In the genomic region with DNA sequence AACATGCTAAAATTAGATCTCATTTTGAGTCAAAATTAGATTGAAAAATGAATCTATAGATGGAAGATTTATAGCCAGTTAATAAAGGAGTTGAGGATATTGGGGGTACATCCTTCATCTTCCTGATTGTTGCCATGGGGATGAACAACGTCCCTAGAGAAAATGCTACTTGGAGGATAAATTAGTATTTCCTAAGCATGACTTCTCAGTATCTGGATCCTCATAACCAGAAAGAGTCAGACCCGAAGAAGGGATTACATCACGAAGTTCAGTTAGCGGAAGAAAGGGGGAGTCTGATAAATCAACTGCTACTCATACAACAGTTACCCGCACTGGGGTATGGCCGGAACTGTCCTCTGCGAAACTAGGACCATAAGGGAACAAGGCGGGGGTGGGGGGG, we compare ENCODE assay signal across 9 mouse cellular contexts. TPM values are rescaled to one million over a fixed set of nuclear protein-coding genes. Genes with fewer than 3 reads are reported as not detected.
DNase-seq lines count a peak whose midpoint lies in the region; ATAC-seq lines count a peak whose summit lies in the region.
"Had no signal": no experiment of that assay in that cellular context is flagged by ENCODE, and none has a peak within 500 bp of the region (broad histone marks: within the 10 kb centered on the region; RNA-seq: fewer than 3 reads in every experiment).

No protein-coding gene starts in this region.

- no peak for DNase-seq in heart, postnatal 36 days
- peak; percentile 36 for DNase-seq in NIH3T3 (ENCODE audit: low read depth)
- no peak for DNase-seq in thymus, postnatal 0 days (ENCODE audit: low spot score)
- DNase-seq in right cerebral cortex, postnatal 4 days, result no peak
- DNase-seq in yolk sac, embryonic 10.5 days (ENCODE audit: low spot score), result no peak

- H3K4me3 ChIP-seq in heart, embryonic 12.5 days, result peak overlapping the region; percentile 94
- peak overlapping the region; percentile 91 for H3K4me3 ChIP-seq in hindbrain, embryonic 16.5 days (ENCODE audit: low read length)
- H3K4me3 ChIP-seq in midbrain, embryonic 12.5 days, result peak overlapping the region; percentile 88; the same call in 1 of the 2 replicates

- no peak for ATAC-seq in heart, embryonic 12.5 days (ENCODE audit: insufficient number of reproducible peaks, low FRiP score)
- no peak for ATAC-seq in hindbrain, embryonic 16.5 days
- peak; percentile 34; the same call in 1 of the 2 replicates for ATAC-seq in midbrain, embryonic 12.5 days (ENCODE audit: low FRiP score, low read depth)

- no peaks in the 10 kb centered on the region for H3K36me3 ChIP-seq in heart, embryonic 12.5 days
- no peaks in the 10 kb centered on the region for H3K36me3 ChIP-seq in hindbrain, embryonic 16.5 days (ENCODE audit: control insufficient read depth, insufficient read depth, low read length)
- H3K36me3 ChIP-seq in midbrain, embryonic 12.5 days, result no peaks in the 10 kb centered on the region

- H3K4me2 ChIP-seq in heart, embryonic 12.5 days, result peak overlapping the region; percentile 98
- H3K4me2 ChIP-seq in hindbrain, embryonic 16.5 days (ENCODE audit: low read length), result peak overlapping the region; percentile 80
- H3K4me2 ChIP-seq in midbrain, embryonic 12.5 days (replicated peaks), result peak overlapping the region; percentile 96

- peaks cover 23% of the 10 kb centered on the region for H3K4me1 ChIP-seq in heart, embryonic 12.5 days (replicated peaks)
- peaks cover 11% of the 10 kb centered on the region for H3K4me1 ChIP-seq in hindbrain, embryonic 16.5 days (ENCODE audit: control insufficient read depth, insufficient read depth, low read depth, low read length)
- H3K4me1 ChIP-seq in midbrain, embryonic 12.5 days, result peaks cover 16% of the 10 kb centered on the region

- no peaks in the 10 kb centered on the region for H3K27me3 ChIP-seq in heart, embryonic 12.5 days (replicated peaks)
- H3K27me3 ChIP-seq in hindbrain, embryonic 16.5 days (replicated peaks; ENCODE audit: control insufficient read depth, insufficient read depth, low read length), result no peaks in the 10 kb centered on the region
- H3K27me3 ChIP-seq in midbrain, embryonic 12.5 days, result peaks cover 6% of the 10 kb centered on the region; the same call in 1 of the 2 replicates

- H3K9me3 ChIP-seq in heart, embryonic 12.5 days (replicated peaks), result no peaks in the 10 kb centered on the region; the same call in 1 of the 2 replicates
- no peaks in the 10 kb centered on the region for H3K9me3 ChIP-seq in hindbrain, embryonic 16.5 days (ENCODE audit: control insufficient read depth, low read length)
- H3K9me3 ChIP-seq in midbrain, embryonic 12.5 days, result no peaks in the 10 kb centered on the region

- no peak overlapping the region for H3K9ac ChIP-seq in heart, embryonic 12.5 days
- no peak overlapping the region for H3K9ac ChIP-seq in hindbrain, embryonic 16.5 days (ENCODE audit: low read depth, low read length)
- no peak overlapping the region for H3K9ac ChIP-seq in midbrain, embryonic 12.5 days (replicated peaks)

- H3K27ac ChIP-seq in heart, embryonic 12.5 days (ENCODE audit: poor library complexity, severe bottlenecking), result no peak overlapping the region
- no peak overlapping the region for H3K27ac ChIP-seq in hindbrain, embryonic 16.5 days (ENCODE audit: low read depth, low read length)
- H3K27ac ChIP-seq in midbrain, embryonic 12.5 days (replicated peaks), result no peak overlapping the region

- intact Hi-C loops in heart, postnatal 36 days (cut with DNase I), result no loop called here

- WGBS in heart, embryonic 12.5 days, result 43% methylated on average over 8 of the region's 8 CpGs
- WGBS in hindbrain, embryonic 16.5 days, result 48% methylated on average over 8 of the region's 8 CpGs
- 59% methylated on average over 8 of the region's 8 CpGs for WGBS in midbrain, embryonic 12.5 days

RNA-seq across cellular contexts. Expression of a gene that starts 0.4 kb away (rescaled TPM):
- polyA plus RNA-seq in heart, embryonic 12.5 days (2016; fragmentation: Nextera tagmentation; extraction: Ambion mirVana), result not detected in 2 replicates
- total RNA-seq in heart, postnatal 36 days (2021), result not detected
- not detected in 2 replicates for polyA plus RNA-seq in hindbrain, embryonic 16.5 days (2015; fragmentation: Nextera tagmentation; extraction: Ambion mirVana)
- not detected in 2 replicates for polyA plus RNA-seq in midbrain, embryonic 12.5 days (2016; fragmentation: Nextera tagmentation; extraction: Ambion mirVana)
- polyA plus RNA-seq in thymus, postnatal 0 days (2015; fragmentation: Nextera tagmentation; extraction: Ambion mirVana), result not detected in 2 replicates
- total RNA-seq: heart, postnatal 25 days had no signal

RNA-seq across cellular contexts. Expression of a gene that starts 0.6 kb away (rescaled TPM):
- polyA plus RNA-seq in heart, embryonic 12.5 days (2016; fragmentation: Nextera tagmentation; extraction: Ambion mirVana), result 13.8 and 14.9 TPM in 2 replicates
- 10 to 100 TPM; 11.9 to 12.5 TPM for total RNA-seq in heart, postnatal 36 days (2021)
- polyA plus RNA-seq in hindbrain, embryonic 16.5 days (2015; fragmentation: Nextera tagmentation; extraction: Ambion mirVana), result 26.5 and 33.2 TPM in 2 replicates
- 24.1 and 28.0 TPM in 2 replicates for polyA plus RNA-seq in midbrain, embryonic 12.5 days (2016; fragmentation: Nextera tagmentation; extraction: Ambion mirVana)
- 10.7 and 13.8 TPM in 2 replicates for polyA plus RNA-seq in thymus, postnatal 0 days (2015; fragmentation: Nextera tagmentation; extraction: Ambion mirVana)

RNA-seq across cellular contexts. Expression of a gene that starts 3.2 kb away (rescaled TPM):
- 0.80 and 1.0 TPM in 2 replicates for polyA plus RNA-seq in heart, embryonic 12.5 days (2016; fragmentation: Nextera tagmentation; extraction: Ambion mirVana)
- total RNA-seq in heart, postnatal 36 days (2021), result not detected
- polyA plus RNA-seq in hindbrain, embryonic 16.5 days (2015; fragmentation: Nextera tagmentation; extraction: Ambion mirVana), result 0.76 and 1.0 TPM in 2 replicates
- polyA plus RNA-seq in midbrain, embryonic 12.5 days (2016; fragmentation: Nextera tagmentation; extraction: Ambion mirVana), result 2.0 and 2.1 TPM in 2 replicates
- polyA plus RNA-seq in thymus, postnatal 0 days (2015; fragmentation: Nextera tagmentation; extraction: Ambion mirVana), result 0.62 and 1.2 TPM in 2 replicates
- total RNA-seq: heart, postnatal 25 days had no signal

RNA-seq across cellular contexts. Expression of a gene that starts 58.4 kb away (rescaled TPM):
- polyA plus RNA-seq in heart, embryonic 12.5 days (2016; fragmentation: Nextera tagmentation; extraction: Ambion mirVana), result 25.1 and 27.0 TPM in 2 replicates
- 10 to 100 TPM; 22.3 to 36.3 TPM for total RNA-seq in heart, postnatal 36 days (2021)
- polyA plus RNA-seq in hindbrain, embryonic 16.5 days (2015; fragmentation: Nextera tagmentation; extraction: Ambion mirVana), result 7.2 and 8.2 TPM in 2 replicates
- polyA plus RNA-seq in midbrain, embryonic 12.5 days (2016; fragmentation: Nextera tagmentation; extraction: Ambion mirVana), result 16.8 and 16.9 TPM in 2 replicates
- polyA plus RNA-seq in thymus, postnatal 0 days (2015; fragmentation: Nextera tagmentation; extraction: Ambion mirVana), result 78.6 and 81.4 TPM in 2 replicates
